Mouse (Mus musculus) embryonic fibroblast, embryonic 13.5 days (primary cell): Measurements from ENCODE around the gene Gm17482.

Experiments used
- CTCF ChIP-seq: IDR thresholded peaks from 2 replicates; pipeline ENCODE4 v1.5.1; 2011; ENCODE audit warnings: mild to moderate bottlenecking, control low read depth, low read length, moderate library complexity, borderline replicate concordance; ENCODE audit not compliant: insufficient read depth
- POLR2A ChIP-seq: IDR thresholded peaks from 2 replicates; pipeline ENCODE4 v1.6.1; 2011; ENCODE audit warnings: low read depth, mild to moderate bottlenecking, control low read depth, low read length, moderate library complexity

GRCm38 (mm10) chr6:115241131-115241699 is 14.1 kb downstream of the Gm17482 start:
- TF ChIP-seq POLR2A (no peak), CTCF (no peak)
